Mouse (Mus musculus) CD4-positive, CD25-positive, alpha-beta regulatory T cell, adult 2 months (primary cell): ENCODE results near the gene Dhfr.
A peak's percentile ranks its signal among the peaks of the same experiment; 100 is the strongest.
"Not testable (repeated sequence)": the region's sequence is repeated elsewhere in the genome, so short reads cannot be mapped to it uniquely, and the experiment has no call there.

Experiments used
- DNase-seq: peaks from one replicate; pipeline ENCODE4 v3.0.0-alpha.2; 2012; ENCODE audit warnings: low read depth, low spot score

Gene Dhfr

GRCm38 (mm10) chr13:92354456-92355271 lies at the start of gene Dhfr, which contains the start of gene Msh3:
TSS of gene Dhfr (plus strand) at chr13:92354726.
TSS of gene Msh3 (minus strand) at chr13:92355003.
- DNase-seq = peak; percentile 100

GRCm38 (mm10) chr13:92305680-92306079 lies 48.8 kb upstream of the Dhfr start, which contains the start of gene Gm20379:
TSS of gene Gm20379 (plus strand) at chr13:92305980.
- no peak for DNase-seq

- no peak for DNase-seq
These were observed 39.9 kb upstream of the Dhfr start for GRCm38 (mm10) chr13:92314613-92315012.

GRCm38 (mm10) chr13:92320770-92321169 lies 33.8 kb upstream of the Dhfr start:
- DNase-seq = no peak

DNA sequence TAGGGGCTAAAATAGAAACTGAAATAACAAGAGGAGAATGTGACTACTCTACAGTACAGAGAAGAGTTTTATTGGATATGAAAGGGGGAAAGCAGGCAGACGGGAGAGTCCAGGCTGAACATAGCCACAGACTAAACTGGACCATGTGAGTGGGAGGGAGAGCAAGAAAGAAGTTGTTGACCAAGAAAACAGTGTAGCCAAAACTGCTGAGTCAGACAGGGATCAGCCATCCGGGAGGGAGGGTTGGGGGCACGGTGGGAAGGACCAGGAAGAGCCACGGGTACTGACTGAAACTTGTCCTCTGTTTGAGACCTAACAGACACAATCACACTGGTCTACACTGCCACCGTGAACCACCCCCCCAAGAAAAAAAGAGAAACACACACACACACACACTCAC lies 28.5 kb upstream of the Dhfr start:
- no peak for DNase-seq

GRCm38 (mm10) chr13:92328000-92328399 lies 26.5 kb upstream of the Dhfr start:
- no peak for DNase-seq

DNA sequence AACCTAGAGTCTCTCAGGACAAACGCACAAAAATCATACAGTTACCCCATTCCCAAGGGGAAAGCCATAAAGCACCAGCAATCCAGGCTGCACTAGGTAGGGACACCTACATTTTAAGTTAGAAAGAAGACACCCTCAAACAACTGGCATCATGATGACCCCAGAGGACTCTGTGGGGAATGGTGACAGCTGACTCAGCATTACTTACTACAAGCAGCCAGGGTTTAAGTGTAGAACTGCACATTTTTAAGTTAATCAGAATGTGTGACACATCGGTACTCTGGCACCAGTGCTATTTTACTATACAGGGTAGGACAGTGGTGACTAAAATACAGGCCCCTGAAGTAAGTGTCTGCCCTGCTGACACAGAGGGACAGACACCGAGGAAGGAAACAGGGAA lies 23.9 kb upstream of the Dhfr start:
- DNase-seq = no peak

DNA sequence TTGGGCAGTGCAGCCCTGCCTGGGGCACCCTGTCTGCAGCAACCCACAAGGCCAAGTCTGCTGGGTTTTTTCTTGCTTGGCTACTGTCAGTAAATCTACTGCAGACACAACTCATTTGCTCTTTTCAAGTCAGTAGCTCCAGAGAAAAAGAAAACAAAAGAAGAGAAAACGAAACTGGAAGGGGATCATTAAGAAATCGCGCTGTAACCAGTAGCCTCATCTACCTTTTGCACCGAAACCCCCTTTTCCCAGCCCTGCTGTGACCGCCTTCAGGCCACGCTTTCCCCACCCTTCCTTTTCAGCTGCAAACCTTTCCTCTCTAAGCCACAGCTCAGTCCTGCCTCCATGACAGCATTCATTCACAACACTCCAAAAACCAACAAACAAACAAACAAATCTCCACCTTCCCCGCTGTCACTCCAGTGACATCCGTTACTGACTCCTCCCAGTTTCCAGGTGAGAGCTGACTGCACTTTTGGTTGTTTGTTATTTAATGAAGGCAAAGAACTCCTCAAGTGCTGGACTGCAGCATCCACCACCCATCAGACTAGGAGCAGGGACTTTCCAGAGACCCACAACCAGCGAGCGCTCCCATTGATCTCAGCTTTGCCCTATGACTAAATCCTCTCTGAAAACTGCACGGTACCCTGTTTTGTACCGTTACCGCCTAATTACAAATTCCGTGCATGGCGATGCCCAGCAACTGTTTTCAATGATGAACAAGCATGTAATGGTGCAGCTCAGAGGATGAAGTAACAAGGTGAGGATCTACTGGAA lies 22.2 kb upstream of the Dhfr start:
- DNase-seq = peak; percentile 27

- peak; percentile 19 for DNase-seq
These were observed 17.7 kb upstream of the Dhfr start for GRCm38 (mm10) chr13:92336857-92337256.

- no peak for DNase-seq
These were observed 16.6 kb upstream of the Dhfr start for GRCm38 (mm10) chr13:92337773-92338462.

DNA sequence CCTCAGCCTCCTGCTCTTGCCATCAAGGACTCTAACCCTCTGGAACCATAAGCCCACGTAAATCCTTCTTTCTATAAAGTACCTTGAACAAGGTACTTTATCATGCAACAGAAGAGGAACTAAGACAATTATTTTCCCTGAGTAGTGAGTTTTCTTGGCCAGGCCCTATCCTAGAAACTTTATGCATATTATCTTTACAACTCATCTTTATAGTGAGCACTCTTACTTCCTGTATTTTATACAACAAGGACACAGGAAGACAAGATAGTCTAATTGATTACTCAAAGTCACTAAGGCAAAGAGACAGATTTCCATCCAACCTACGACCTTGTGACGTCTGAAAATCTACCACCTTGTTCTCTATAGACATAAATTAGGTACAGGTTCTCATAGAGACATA lies 14.7 kb upstream of the Dhfr start:
- no peak for DNase-seq

DNA sequence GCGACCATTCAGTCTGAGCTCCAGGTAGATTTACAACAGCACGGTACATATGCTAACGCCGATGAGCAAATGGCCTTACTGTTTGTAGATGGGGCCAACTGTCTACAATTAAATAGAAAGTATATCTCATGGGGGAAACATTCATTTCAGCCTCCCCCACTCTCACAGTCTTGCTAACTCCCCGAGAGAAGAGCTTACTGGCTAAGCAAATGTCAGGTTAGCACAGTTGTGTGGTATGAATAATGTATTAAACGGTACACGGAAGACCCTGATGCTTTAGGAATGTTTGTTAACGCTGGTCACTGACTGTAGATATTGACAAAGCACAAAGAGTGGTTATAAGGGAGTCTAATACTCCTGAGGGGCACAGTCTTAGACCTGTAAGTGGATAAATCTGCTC lies 10.5 kb upstream of the Dhfr start:
- no peak for DNase-seq

- DNase-seq = no peak
These were observed 8.2 kb upstream of the Dhfr start for GRCm38 (mm10) chr13:92346338-92346737.

GRCm38 (mm10) chr13:92351100-92351499 lies 3.4 kb upstream of the Dhfr start:
- no peak for DNase-seq

DNA sequence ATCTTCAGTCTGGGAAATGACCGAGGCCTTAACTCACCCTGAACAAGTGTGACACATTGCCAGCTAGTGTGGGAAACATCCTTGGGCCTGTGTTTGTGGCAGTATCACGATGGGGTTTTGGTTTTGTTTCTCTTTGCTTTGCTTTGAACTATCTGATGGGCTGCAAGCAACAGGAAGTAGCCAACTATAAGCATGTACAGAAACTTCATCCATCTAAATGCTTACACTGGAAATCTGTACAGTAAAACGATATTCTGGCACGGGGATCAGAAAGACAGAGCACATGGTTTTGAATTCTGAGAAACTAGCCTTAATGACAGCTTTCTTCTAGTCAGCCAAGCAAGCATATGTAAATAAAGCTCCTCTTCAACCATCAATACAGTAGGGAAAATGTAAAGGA lies 570 bp upstream of the Dhfr start:
- DNase-seq = peak; percentile 66

- DNase-seq = no peak
These were observed 732 bp downstream of the Dhfr start for GRCm38 (mm10) chr13:92355272-92355643.

DNA sequence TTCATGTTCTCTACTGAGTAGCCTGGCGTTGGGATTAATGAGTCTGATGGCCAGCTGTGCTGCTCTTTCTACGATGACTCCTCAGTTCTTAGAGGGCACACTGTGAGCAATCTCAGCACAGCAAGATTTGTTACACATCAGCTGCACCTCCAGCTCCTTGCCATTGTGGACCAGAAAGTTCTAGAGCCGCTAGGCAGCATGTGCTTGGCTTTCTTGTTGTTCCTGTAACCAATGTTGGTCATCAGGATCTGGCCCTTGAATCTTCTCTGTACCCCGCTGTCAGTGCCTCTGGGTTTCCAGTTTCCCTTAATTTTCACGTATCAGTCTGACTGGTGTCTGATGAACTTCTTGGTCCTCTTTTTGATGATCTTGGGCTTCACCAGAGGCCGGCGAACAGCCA lies 1.9 kb downstream of the Dhfr start:
- DNase-seq = no peak

- peak; percentile 47 for DNase-seq
These were observed 3.1 kb downstream of the Dhfr start for GRCm38 (mm10) chr13:92357644-92358043.

DNA sequence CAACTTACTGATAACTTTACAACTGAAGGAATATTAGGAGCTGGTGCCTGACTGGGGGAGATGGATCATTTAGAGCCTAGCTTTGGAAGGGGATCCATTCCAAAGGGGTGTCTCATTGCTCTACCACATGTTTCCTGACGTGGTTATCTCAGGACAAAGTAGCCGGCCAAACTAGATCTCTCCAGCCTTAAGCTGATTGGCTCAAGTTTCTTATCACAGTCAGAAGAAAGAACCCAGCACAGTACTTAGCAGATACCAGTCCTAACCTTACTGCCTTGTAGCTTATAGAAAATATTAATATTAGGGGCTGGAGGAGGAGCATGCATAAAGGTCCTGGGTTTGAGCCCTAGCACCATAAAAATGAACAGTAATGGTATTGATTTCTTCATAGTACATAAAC lies 7.1 kb downstream of the Dhfr start:
- no peak for DNase-seq

DNA sequence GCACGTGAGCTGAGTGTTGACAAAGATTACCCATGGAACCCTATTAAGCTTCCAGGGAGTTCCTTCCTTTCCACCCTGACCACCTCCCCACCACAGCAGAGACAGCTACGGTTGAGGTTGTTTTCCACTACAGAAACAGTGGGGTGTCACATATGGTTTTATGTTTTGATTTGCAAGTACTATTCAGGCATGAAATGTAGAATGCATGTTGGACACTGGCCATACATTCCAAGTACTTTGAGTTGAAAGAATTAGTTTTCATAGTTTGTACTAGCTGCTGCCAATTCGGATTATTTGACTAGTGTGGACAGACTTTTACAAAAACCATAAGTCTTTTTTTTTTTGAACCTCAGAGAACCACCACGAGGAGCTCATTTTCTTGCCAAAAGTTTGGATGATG lies 10.8 kb downstream of the Dhfr start:
- DNase-seq = no peak

GRCm38 (mm10) chr13:92370811-92371210 lies 16.3 kb downstream of the Dhfr start:
- no peak for DNase-seq

- DNase-seq = not testable (repeated sequence)
These were observed 16.9 kb downstream of the Dhfr start for GRCm38 (mm10) chr13:92371466-92371865.
